Mouse (Mus musculus): Measurements from ENCODE around the gene Gadl1.
A peak's percentile ranks its signal among the peaks of the same experiment; 100 is the strongest.

Gadl1 gene

GRCm38 (mm10) chr9:115909155-115909554 is at the start of gene Gadl1:
Gene Gadl1, plus strand, starts transcription at chr9:115909455.
- DNase-seq = no peak

GRCm38 (mm10) chr9:115862802-115863201 is 46.5 kb upstream of the Gadl1 start:
- no peak for DNase-seq

GRCm38 (mm10) chr9:115863326-115863725 is 45.9 kb upstream of the Gadl1 start:
- no peak for DNase-seq

GRCm38 (mm10) chr9:115867277-115867676 is 42.0 kb upstream of the Gadl1 start:
- DNase-seq = peak in 1 of 2 experiments; percentile 4

- DNase-seq = no peak
These were observed 39.1 kb upstream of the Gadl1 start for GRCm38 (mm10) chr9:115870168-115870567.

- DNase-seq = no peak
These were observed 38.6 kb upstream of the Gadl1 start for GRCm38 (mm10) chr9:115870640-115871039.

GRCm38 (mm10) chr9:115880500-115880899 is 28.8 kb upstream of the Gadl1 start:
- no peak for DNase-seq

- no peak for DNase-seq
These were observed 28.1 kb upstream of the Gadl1 start for GRCm38 (mm10) chr9:115881137-115881536.

GRCm38 (mm10) chr9:115882627-115883200 is 26.5 kb upstream of the Gadl1 start:
- no peak for DNase-seq

- no peak for DNase-seq
These were observed 25.8 kb upstream of the Gadl1 start for GRCm38 (mm10) chr9:115883413-115883812.

GRCm38 (mm10) chr9:115887571-115887970 is 21.7 kb upstream of the Gadl1 start:
- no peak for DNase-seq

- DNase-seq = no peak
These were observed 16.1 kb upstream of the Gadl1 start for GRCm38 (mm10) chr9:115893131-115893530.

- no peak for DNase-seq
These were observed 15.3 kb upstream of the Gadl1 start for GRCm38 (mm10) chr9:115893947-115894346.

- no peak for DNase-seq
These were observed 930 bp upstream of the Gadl1 start for GRCm38 (mm10) chr9:115908325-115908724.

- DNase-seq = no peak
These were observed 4.8 kb downstream of the Gadl1 start for GRCm38 (mm10) chr9:115914006-115914405.

- DNase-seq = peak in 1 of 2 experiments; percentile 9
These were observed 6.5 kb downstream of the Gadl1 start for GRCm38 (mm10) chr9:115915586-115916270.

GRCm38 (mm10) chr9:115919736-115920135 is 10.5 kb downstream of the Gadl1 start:
- no peak for DNase-seq

- no peak for DNase-seq
These were observed 13.4 kb downstream of the Gadl1 start for GRCm38 (mm10) chr9:115922662-115923061.

- no peak for DNase-seq
These were observed 14.8 kb downstream of the Gadl1 start for GRCm38 (mm10) chr9:115924094-115924493.

- no peak for DNase-seq
These were observed 22.5 kb downstream of the Gadl1 start for GRCm38 (mm10) chr9:115931803-115932202.

GRCm38 (mm10) chr9:115932741-115933140 is 23.5 kb downstream of the Gadl1 start:
- DNase-seq = no peak

GRCm38 (mm10) chr9:115933243-115933964 is 24.1 kb downstream of the Gadl1 start:
- no peak for DNase-seq

- DNase-seq = no peak
These were observed 25.0 kb downstream of the Gadl1 start for GRCm38 (mm10) chr9:115934288-115934687.

- DNase-seq = no peak
These were observed 27.1 kb downstream of the Gadl1 start for GRCm38 (mm10) chr9:115936350-115936749.
